Mouse (Mus musculus): ENCODE data around the gene Mphosph9. TPM values are rescaled to one million over a fixed set of nuclear protein-coding genes. Genes with fewer than 3 reads are reported as not detected.

Mphosph9 gene
- polyA plus RNA-seq, 1 experiment: 3.0 TPM

DNA sequence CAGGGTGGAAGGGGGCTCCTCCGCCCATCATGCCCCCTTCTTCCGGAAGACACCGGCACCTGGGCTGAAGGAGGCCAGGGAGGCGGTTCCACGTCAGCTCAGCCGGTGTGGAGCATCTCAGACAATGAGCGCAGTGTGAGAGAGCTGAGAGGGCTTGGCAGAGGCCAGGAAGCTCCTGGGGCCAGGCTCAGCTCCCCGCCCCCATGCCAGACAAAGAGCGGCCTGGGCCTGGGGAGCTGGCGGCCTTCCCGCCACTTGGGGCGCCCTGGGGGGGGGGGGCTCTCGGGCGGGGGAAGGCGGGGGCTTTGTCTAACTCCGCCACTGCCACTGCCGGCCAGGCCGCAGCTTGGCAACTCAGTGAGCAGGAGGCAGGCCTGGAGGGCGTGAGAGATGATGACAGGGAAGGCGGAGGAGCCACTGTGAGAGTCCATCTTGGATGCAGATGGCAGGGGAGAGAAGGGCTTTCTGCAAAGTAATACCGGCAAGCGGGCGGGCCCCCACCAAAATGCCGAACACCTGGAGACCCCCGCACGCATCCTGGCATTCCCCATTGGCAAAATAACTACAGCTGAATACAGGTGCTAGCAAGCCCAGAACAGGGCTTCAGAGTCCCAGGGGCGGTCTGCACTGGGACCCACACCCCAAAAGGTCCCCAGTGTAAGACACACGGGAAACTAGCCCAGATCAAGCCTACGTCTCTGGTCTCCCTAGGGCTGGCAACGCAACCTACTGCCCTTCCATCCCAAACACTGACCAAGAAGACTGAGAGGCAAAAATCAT is 24.6 kb upstream of the Mphosph9 start:
- TF ChIP-seq GATA1 (IDR thresholded peaks at IDR 0.05; ENCODE audit: low read length): no peak

DNA sequence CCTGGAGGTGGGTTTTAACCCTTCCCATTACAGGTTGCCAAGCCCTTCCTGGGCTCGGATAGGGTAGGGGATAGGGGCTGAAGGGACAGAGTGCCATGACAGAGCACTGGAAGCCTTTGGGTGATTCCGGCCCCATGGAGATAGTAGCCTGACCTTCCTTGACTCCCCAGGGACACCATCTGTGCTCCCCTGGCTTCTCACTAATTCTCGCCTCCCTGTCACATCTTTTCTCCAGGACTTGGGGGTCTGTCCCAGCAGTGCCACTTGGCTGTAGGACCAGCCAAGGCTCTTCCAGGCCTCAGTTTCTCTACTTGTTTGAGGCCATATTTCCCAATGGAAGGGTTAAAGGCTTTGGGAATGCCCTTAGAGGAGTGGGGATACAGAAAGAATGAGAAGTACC is 23.8 kb upstream of the Mphosph9 start:
- no peak for TF ChIP-seq GATA1 (IDR thresholded peaks at IDR 0.05; ENCODE audit: low read length)

- TF ChIP-seq GATA1 (IDR thresholded peaks at IDR 0.05; ENCODE audit: low read length): no peak
These were observed 23.4 kb upstream of the Mphosph9 start for GRCm38 (mm10) chr5:124351111-124351560.

GRCm38 (mm10) chr5:124350350-124350749 is 22.6 kb upstream of the Mphosph9 start:
- no peak for TF ChIP-seq GATA1 (IDR thresholded peaks at IDR 0.05; ENCODE audit: low read length)

DNA sequence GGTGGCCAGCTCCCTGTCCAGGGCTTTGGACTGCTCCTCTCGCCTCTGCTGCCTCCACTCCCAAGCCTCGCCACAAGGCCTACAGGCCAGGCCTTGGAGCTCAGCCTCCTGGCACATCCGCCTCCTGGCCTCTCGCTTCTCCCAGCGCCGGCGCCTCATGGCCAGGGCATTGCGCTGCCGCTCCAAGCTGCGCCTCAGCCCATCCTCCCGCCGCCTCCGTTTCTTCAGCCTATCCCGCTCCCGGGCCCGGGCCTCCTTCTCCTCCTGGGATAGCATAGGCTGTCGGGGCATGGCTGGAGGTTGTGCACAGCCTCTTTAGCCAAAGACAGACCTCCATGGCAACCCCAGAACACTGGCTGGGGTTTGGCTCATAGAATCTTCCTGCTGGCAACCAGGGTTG is 21.4 kb upstream of the Mphosph9 start:
- no peak for TF ChIP-seq GATA1 (IDR thresholded peaks at IDR 0.05; ENCODE audit: low read length)

DNA sequence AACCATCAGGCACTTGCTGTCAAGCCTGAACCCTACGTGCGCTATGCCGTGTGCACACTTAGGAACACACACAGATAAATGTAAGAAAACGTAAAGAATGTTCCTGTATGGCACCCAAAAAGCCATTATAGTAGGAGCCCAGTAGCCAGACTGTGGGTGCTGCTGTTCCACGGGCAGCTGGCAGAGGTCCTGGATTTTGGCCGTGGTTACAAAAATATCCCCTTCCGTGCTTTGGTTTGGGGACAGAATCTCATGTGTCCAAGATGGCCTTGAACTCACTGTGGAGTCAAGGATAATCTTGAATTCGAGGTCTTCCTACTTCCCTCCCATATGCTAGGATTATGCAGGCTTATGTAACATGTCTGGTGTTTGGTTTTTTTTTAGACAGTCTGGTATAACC is 15.1 kb upstream of the Mphosph9 start:
- TF ChIP-seq GATA1 (IDR thresholded peaks at IDR 0.05; ENCODE audit: low read length): no peak

DNA sequence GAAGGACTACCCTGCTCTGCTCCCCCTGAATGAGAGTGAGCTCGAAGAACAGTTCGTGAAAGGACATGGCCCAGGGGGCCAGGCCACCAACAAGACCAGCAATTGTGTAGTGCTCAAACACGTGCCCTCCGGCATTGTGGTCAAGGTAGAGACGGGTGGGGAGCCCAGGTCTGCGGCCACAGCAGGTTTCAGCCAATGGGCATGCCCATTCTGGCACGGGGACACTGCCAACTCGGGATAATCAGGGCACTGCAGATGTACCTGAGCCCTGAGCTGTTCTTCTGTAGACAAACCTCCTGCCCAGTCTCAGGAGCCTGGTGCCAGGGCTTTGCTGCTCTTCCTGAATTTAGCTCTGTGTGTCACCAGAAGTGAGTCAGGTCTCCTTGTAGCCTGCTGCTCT is 11.0 kb upstream of the Mphosph9 start:
- TF ChIP-seq GATA1 (IDR thresholded peaks at IDR 0.05; ENCODE audit: low read length): no peak

DNA sequence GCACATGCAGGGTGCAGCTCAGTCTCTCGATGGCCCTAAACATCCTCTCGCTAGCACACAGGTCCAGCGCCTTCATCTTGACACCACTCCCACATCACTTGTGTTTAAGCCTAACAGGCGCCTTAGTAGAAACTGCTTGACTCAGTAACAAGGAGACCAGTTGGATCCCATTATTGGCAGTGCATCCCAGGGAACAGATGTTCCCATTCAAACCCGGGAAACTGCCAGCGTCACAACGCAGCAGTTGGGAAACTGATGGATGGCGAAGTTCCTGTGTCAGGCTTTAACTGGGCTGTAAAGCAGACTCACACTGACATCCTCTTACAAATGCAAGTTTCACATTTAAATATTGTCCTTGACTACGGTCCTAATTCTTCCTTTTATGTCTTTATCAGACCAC is 10.1 kb upstream of the Mphosph9 start:
- no peak for TF ChIP-seq GATA1 (IDR thresholded peaks at IDR 0.05; ENCODE audit: low read length)

- no peak for TF ChIP-seq GATA1 (IDR thresholded peaks at IDR 0.05; ENCODE audit: low read length)
These were observed 9.3 kb upstream of the Mphosph9 start for GRCm38 (mm10) chr5:124337103-124337502.

DNA sequence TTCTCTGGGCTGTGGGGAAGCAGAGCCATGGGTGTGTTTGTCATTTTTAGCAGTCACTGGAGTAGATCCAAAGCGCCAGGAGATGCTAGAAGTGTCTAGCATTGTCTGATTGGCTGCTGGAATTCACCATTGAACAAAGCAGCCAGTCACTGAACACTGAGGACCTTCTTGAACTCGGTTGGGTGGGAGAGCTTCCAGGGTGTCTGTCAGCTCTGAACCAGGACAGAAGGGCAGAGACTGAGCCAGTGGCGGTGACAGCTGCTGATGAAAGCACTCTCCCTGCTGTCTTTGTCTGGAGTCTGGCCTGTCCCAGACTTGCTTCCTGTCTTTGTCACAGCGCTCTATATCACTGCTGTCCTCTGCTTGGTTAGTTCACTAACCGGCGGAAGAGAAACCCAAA is 6.6 kb upstream of the Mphosph9 start:
- TF ChIP-seq GATA1 (IDR thresholded peaks at IDR 0.05; ENCODE audit: low read length): no peak

- TF ChIP-seq GATA1 (IDR thresholded peaks at IDR 0.05; ENCODE audit: low read length): no peak
These were observed 2.3 kb upstream of the Mphosph9 start for GRCm38 (mm10) chr5:124330086-124330485.

DNA sequence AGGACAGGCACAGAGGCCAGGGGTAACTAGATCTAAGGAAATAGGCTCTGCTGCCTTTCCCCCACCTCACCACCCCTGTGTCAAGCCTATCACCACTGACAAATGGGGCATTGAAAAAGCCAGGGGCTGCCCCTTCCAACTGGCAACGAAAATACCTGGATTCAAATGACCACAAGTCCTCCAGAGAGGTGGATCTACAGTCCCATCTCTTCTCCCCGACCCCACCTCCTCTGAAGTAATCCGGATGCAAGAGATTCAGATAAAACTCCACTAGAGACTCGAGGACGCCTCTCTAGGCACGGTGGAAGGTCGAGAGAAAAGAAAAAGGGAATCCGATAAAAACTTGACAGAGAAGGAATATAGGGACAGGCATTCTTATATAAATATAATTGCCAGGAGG is 943 bp downstream of the Mphosph9 start:
- no peak for TF ChIP-seq GATA1 (IDR thresholded peaks at IDR 0.05; ENCODE audit: low read length)

GRCm38 (mm10) chr5:124317648-124318047 is 10.1 kb downstream of the Mphosph9 start:
- no peak for TF ChIP-seq GATA1 (IDR thresholded peaks at IDR 0.05; ENCODE audit: low read length)

- no peak for TF ChIP-seq GATA1 (IDR thresholded peaks at IDR 0.05; ENCODE audit: low read length)
These were observed 11.8 kb downstream of the Mphosph9 start for GRCm38 (mm10) chr5:124315941-124316340.

DNA sequence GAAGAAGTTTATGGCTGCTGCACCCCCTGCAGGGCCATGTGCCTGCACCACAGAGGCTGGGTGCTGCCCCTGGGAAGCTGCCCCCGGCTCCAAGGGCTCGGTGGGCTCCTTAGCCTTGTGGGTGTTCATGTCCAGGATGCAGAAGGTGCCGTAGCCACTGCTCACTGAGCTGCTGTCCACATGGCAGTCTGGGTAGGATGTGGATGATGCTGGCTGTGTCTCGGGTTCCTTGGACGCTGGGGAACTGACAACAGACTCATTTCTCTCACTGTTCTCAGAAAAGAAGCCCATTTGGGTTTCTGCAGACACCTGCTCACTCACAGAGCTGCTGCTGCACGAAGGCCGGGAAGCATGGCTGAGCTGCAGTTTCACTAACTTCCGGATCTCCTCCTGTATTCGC is 12.3 kb downstream of the Mphosph9 start:
- no peak for TF ChIP-seq GATA1 (IDR thresholded peaks at IDR 0.05; ENCODE audit: low read length)

- TF ChIP-seq GATA1 (IDR thresholded peaks at IDR 0.05; ENCODE audit: low read length): no peak
These were observed 17.7 kb downstream of the Mphosph9 start for GRCm38 (mm10) chr5:124310091-124310490.

- no peak for TF ChIP-seq GATA1 (IDR thresholded peaks at IDR 0.05; ENCODE audit: low read length)
These were observed 18.6 kb downstream of the Mphosph9 start for GRCm38 (mm10) chr5:124309155-124309554.

All from G1E-ER4 (cell line).